Mouse (Mus musculus) thymus, adult 2 months (tissue): Measurements from ENCODE around the gene Ralgps2.

Experiments used
- CTCF ChIP-seq: fragments of 200-500 bp; IDR thresholded peaks from 2 replicates; pipeline ENCODE4 v1.5.1; 2012; ENCODE audit warnings: mild to moderate bottlenecking, control low read depth, low read length, moderate library complexity, borderline replicate concordance; ENCODE audit not compliant: control insufficient read depth, poor library complexity, insufficient read depth; ENCODE audit errors: extremely low read depth
- POLR2A ChIP-seq: fragments of 200-500 bp; IDR thresholded peaks from 2 replicates; pipeline ENCODE4 v1.6.1; 2012; ENCODE audit warnings: mild to moderate bottlenecking, low read length, control low read depth, moderate library complexity; ENCODE audit not compliant: control insufficient read depth, poor library complexity, insufficient read depth; ENCODE audit errors: extremely low read depth

- no peak for TF ChIP-seq POLR2A
- TF ChIP-seq CTCF = no peak
Observed at GRCm38 (mm10) chr1:156763280-156763679, 176.1 kb downstream of the Ralgps2 start.
